Mouse (Mus musculus) megakaryocyte progenitor cell, adult 5-6 weeks (primary cell): Measurements from ENCODE around the gene Gid4. TPM values are rescaled to one million over a fixed set of nuclear protein-coding genes. Genes with fewer than 3 reads are reported as not detected.
"Not testable (repeated sequence)": the region's sequence is repeated elsewhere in the genome, so short reads cannot be mapped to it uniquely, and the experiment has no call there.

Source experiments
- ATAC-seq: replicated peaks from 2 replicates; pipeline ENCODE4 v1.8.0; 2016; ENCODE audit warnings: mild to moderate bottlenecking, moderate TSS enrichment, inconsistent platforms; ENCODE audit not compliant: poor library complexity
- total RNA-seq, 2 experiments: library from RNA; stranded (forward) in 1 of 2; stranded (reverse) in 1 of 2; fragments of 157-497, 149-512 nt in 1 of 2; fragments of 200-1000 nt in 1 of 2; gene quantifications; 2 replicates each; pipeline versions ENCODE4 v1.2.3 to v1.2.4; 2015 to 2017

Gene Gid4
- total RNA-seq, 2 experiments from 2014 or later = 28.6 to 32.7 TPM

DNA sequence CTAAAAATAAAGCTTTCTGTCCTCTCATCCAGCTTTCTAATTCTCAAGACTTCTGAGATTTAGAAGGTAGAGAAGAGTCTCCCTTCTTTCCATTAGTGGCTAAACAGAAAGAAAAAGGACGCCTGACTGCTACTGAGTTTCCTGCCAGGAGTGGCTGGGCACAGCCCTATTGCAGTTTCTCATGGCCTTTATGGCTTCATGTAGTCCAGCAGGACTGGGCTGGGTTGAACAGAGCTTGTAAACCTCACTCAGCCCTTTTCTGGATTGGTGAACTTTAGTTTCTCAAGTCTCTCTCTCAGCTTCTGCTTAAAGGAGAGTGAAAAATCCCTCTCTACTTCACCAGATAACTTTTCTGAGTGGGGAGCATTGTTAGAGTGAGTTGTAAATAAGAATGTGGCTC is 9.5 kb downstream of the Gid4 start:
- ATAC-seq = no peak

GRCm38 (mm10) chr11:60427628-60428027 is 10.7 kb downstream of the Gid4 start:
- no peak for ATAC-seq

GRCm38 (mm10) chr11:60433501-60433900 is 16.6 kb downstream of the Gid4 start:
- ATAC-seq = no peak

- ATAC-seq = no peak
Observed at GRCm38 (mm10) chr11:60435133-60435532, 18.2 kb downstream of the Gid4 start.

GRCm38 (mm10) chr11:60436618-60437017 is 19.7 kb downstream of the Gid4 start:
- no peak for ATAC-seq

- ATAC-seq = not testable (repeated sequence)
Observed at GRCm38 (mm10) chr11:60439621-60440020, 22.7 kb downstream of the Gid4 start.

DNA sequence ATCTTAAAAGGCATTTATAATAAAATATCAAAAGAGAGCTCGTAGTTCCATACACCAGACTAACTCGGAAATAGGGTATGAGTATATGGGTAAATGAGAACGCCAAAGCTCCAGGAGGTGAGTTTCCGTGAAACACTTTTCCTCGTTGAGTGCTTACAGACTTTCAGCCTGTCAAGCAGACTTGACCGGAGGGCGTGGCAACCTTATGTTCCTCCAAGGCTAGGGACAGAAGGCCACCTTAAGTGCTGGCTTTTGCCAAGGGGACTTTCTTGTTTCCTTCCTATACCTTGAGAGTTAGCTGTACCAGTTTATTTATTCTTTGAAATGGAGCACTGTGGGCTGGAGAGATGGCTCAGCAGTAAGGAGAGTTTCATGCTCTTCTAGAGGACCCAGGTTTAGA is 23.2 kb downstream of the Gid4 start:
- no peak for ATAC-seq

DNA sequence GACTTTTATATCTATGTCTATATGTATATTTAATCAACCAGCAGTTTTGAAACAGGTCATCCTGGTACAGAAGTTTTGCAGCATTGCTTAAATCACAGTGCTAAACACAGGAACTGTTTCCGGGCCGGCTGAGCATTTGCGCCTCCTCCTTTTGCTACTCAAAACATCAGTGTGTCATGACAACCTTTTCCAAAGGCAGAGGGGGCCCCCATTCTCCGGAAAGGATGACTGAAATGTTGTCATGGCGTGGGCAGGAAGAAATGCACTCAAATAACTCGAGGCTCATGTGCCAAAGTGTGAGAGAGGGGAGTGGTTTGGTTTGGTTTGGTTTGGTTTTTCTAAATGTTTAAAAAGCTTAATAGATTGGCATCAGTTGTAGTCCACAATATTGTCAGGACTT is 26.0 kb downstream of the Gid4 start:
- ATAC-seq = no peak

- ATAC-seq = no peak
Observed at GRCm38 (mm10) chr11:60444007-60444406, 27.1 kb downstream of the Gid4 start.

DNA sequence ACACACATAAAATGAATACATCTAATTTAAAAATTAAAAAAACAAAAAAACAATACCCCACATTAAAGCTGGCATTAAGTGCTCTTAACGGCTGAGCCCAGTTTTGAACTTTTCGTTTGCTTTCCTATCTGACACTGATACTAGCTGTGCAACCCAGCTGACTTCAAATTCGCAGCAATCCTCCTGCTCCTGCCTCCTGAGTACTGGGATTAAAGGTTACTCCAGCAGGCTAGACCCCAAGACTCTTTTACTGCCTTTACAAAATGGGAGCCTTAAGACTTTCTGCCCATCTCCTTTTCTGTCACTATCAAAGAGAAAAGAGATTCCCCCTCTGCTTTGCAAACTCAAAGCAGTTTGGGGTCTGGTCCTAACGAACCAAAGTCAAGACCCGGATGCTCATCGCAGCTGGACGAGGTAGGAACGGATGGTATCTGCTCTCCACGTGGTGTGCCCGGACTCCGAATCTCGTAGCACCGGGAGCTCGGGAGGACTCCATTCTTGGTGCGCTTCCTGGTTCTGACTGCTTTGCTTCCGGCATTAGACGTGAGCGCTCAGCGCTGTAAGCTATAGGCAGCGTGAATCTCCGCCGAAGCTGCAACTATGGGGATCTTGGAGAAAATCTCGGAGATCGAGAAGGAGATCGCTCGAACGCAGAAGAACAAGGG is 37.3 kb downstream of the Gid4 start, which contains the start of gene Drg2:
Gene Drg2, plus strand, starts transcription at position 512 of the 665 bp plus-strand sequence.
- peak; percentile 99 for ATAC-seq

GRCm38 (mm10) chr11:60454745-60455087 is 37.8 kb downstream of the Gid4 start:
- peak; percentile 30 for ATAC-seq

GRCm38 (mm10) chr11:60457973-60458372 is 41.0 kb downstream of the Gid4 start:
- no peak for ATAC-seq

DNA sequence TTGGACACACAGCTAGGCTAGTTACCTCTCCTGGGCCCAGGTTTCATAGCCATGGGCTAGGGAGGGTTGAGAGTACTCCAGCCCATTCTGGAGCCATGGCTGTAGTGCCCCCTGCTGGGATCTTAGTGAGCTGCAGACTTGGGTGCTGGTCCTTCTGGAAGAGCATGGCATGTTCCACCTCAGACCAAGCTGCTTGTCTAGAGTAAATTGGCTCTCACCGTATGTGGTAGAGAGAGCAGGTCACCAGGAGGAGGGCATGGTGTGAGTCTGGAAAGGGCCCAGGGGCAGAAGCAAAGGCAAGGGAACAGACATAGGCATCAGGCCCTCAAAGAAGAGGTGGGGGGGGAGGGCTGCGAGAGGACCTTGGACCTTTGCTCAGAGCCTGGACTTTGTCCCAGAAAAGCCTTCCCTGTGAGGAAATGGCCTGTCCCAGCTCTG is 49.0 kb downstream of the Gid4 start:
- ATAC-seq = peak; percentile 78

GRCm38 (mm10) chr11:60469039-60469438 is 52.1 kb downstream of the Gid4 start, which contains the start of gene Myo15:
Gene Myo15 (plus strand): TSS chr11:60469339.
- ATAC-seq = no peak

DNA sequence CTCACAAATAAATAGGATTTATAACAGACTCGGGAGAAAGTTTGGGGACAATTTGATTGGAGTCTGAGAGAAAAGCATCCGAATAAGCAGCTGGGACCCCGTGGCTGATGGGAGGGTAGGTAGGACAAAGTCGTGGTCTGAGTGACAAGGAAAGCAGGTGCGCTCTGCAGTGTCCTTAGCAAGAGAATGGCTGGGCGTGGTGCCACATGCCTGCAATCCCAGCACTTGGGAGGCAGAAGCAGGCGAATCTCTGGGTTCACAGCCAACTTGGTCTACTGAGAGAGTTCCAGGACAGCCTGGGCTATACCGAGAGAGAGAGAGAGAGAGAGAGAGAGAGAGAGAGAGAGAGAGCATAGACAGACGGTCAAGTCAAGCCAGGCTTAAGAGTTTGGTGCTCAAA is 53.8 kb downstream of the Gid4 start:
- ATAC-seq = no peak

- ATAC-seq = no peak
Observed at GRCm38 (mm10) chr11:60474534-60474933, 57.6 kb downstream of the Gid4 start.

GRCm38 (mm10) chr11:60475668-60476362 is 58.9 kb downstream of the Gid4 start:
- no peak for ATAC-seq

GRCm38 (mm10) chr11:60478121-60478520 is 61.2 kb downstream of the Gid4 start:
- ATAC-seq = no peak

DNA sequence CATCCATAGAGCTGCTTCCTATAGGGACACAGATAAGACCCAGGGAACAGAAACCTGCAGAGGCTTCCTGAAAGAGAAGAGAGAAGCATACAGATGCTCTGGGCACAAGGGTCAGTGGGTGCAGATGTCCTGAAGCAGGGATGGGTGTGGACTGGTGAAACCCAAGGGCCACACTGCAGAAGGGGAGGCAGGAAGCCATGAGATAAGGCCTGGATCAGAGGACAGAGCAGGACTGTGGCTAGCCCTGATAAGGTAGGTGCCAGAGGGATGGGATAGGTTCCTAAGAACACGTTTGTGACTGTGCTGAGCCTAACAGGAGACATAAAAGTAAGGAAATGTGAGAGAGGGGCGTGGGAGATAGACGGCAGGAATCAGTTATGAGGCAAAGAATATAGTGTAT is 69.3 kb downstream of the Gid4 start:
- ATAC-seq = peak; percentile 72

DNA sequence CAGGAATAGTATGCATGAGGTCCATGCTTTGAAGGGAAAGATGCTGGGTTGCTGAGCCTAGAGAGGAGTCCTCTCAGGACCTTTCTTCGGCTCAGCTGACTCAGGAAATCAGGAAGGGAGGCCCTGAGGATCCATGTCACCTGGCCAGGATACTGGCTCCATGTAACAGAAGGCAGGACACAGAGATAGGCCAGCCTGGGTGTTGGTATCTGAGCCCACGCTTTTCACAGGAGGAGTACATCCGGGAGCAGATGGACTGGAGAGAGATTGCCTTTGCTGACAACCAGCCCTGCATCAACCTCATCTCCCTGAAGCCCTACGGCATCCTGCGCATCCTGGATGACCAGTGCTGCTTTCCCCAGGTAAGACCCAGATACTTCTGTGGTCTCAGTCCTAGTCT is 75.8 kb downstream of the Gid4 start:
- no peak for ATAC-seq

DNA sequence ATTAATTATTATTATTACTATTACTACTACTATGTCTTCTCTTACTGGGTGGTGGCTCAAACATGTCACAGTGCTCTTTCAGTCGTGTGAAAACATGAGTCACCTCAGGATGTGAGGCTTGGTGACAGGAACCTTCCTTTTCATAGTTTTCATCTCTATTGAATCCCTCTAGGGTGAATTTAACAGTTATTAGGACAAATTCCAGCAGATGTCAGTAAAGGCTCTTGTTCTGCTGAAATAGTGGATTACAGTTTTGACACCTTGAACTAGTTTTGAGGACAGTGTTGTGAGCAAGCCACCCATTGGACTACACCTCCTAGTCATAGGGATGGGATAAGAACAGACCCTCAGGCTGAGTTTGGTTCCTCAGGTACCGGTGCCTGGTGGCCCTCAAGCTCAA is 78.7 kb downstream of the Gid4 start:
- no peak for ATAC-seq
